Mouse (Mus musculus): ENCODE results near the gene Six3.

The Six3 gene

GRCm38 (mm10) chr17:85624981-85625940 is 11.9 kb downstream of the Six3 start:
- DNase-seq (ENCODE audit: low read depth, low spot score) = no peak

GRCm38 (mm10) chr17:85626091-85626860 is 12.9 kb downstream of the Six3 start:
- DNase-seq (ENCODE audit: low read depth, low spot score) = no peak

- no peak for DNase-seq (ENCODE audit: low read depth, low spot score)
Measured at GRCm38 (mm10) chr17:85627751-85628150, 14.3 kb downstream of the Six3 start.

GRCm38 (mm10) chr17:85628811-85629210 is 15.4 kb downstream of the Six3 start:
- no peak for DNase-seq (ENCODE audit: low read depth, low spot score)

- DNase-seq (ENCODE audit: low read depth, low spot score) = no peak
Measured at GRCm38 (mm10) chr17:85629396-85629795, 16.0 kb downstream of the Six3 start.

GRCm38 (mm10) chr17:85630296-85631050 is 17.1 kb downstream of the Six3 start:
- DNase-seq (ENCODE audit: low read depth, low spot score) = no peak

GRCm38 (mm10) chr17:85631106-85631505 is 17.7 kb downstream of the Six3 start:
- DNase-seq (ENCODE audit: low read depth, low spot score) = no peak

- DNase-seq (ENCODE audit: low read depth, low spot score) = peak; percentile 78
Measured at GRCm38 (mm10) chr17:85633619-85634018, 20.2 kb downstream of the Six3 start.

- DNase-seq (ENCODE audit: low read depth, low spot score) = no peak
Measured at GRCm38 (mm10) chr17:85637876-85638275, 24.5 kb downstream of the Six3 start.

GRCm38 (mm10) chr17:85645312-85645711 is 31.9 kb downstream of the Six3 start:
- DNase-seq (ENCODE audit: low read depth, low spot score) = no peak

- DNase-seq (ENCODE audit: low read depth, low spot score) = peak; percentile 83
Measured at GRCm38 (mm10) chr17:85645718-85646665, 32.6 kb downstream of the Six3 start.

- DNase-seq (ENCODE audit: low read depth, low spot score) = no peak
Measured at GRCm38 (mm10) chr17:85660016-85660415, 46.6 kb downstream of the Six3 start.

GRCm38 (mm10) chr17:85661521-85661920 is 48.1 kb downstream of the Six3 start:
- no peak for DNase-seq (ENCODE audit: low read depth, low spot score)

- no peak for DNase-seq (ENCODE audit: low read depth, low spot score)
Measured at GRCm38 (mm10) chr17:85664202-85664601, 50.8 kb downstream of the Six3 start.

GRCm38 (mm10) chr17:85664618-85665320 is 51.4 kb downstream of the Six3 start:
- DNase-seq (ENCODE audit: low read depth, low spot score) = peak; percentile 87
